Mouse (Mus musculus) intestine, embryonic 16.5 days (tissue): ENCODE measurements around the gene Gm20388. TPM values are rescaled to one million over a fixed set of nuclear protein-coding genes. Genes with fewer than 3 reads are reported as not detected.

Source experiments
- ATAC-seq: fragments of 200-750 bp; cut with Nextera tagmentation; 2 replicates; pipeline ENCODE4 v1.8.0; 2017; ENCODE audit warnings: moderate TSS enrichment, moderate library complexity
- H3K27ac ChIP-seq: fragments of 300-500 bp; sonication (generic); 2 replicates; pipeline ENCODE4 v1.5.1; 2014; ENCODE audit warnings: mild to moderate bottlenecking, low read length
- H3K27me3 ChIP-seq: fragments of 300-500 bp; sonication (generic); replicated peaks from 2 replicates; pipeline ENCODE4 v1.6.1; 2014; ENCODE audit warnings: low read length, control low read depth, mixed read lengths; ENCODE audit not compliant: control insufficient read depth, insufficient read depth
- H3K36me3 ChIP-seq: fragments of 300-500 bp; sonication (generic); 2 replicates; pipeline ENCODE4 v1.6.1; 2014; ENCODE audit warnings: low read length, control low read depth; ENCODE audit not compliant: control insufficient read depth, insufficient read depth
- H3K4me1 ChIP-seq: fragments of 300-500 bp; sonication (generic); 2 replicates; pipeline ENCODE4 v1.6.1; 2014; ENCODE audit warnings: low read length, control low read depth, mixed read lengths; ENCODE audit not compliant: control insufficient read depth, insufficient read depth
- H3K4me2 ChIP-seq: fragments of 300-500 bp; sonication (generic); 2 replicates; pipeline ENCODE4 v1.6.1; 2014; ENCODE audit warnings: low read depth, low read length, control low read depth
- H3K4me3 ChIP-seq: fragments of 300-500 bp; sonication (generic); 2 replicates; pipeline ENCODE4 v1.5.1; 2014; ENCODE audit warnings: mild to moderate bottlenecking, low read length
- H3K9ac ChIP-seq: fragments of 300-500 bp; sonication (generic); 2 replicates; pipeline ENCODE4 v1.6.1; 2014; ENCODE audit warnings: low read depth, low read length
- H3K9me3 ChIP-seq: fragments of 300-500 bp; sonication (generic); 2 replicates; pipeline ENCODE4 v1.6.1; 2016; ENCODE audit warnings: low read length, control low read depth; ENCODE audit not compliant: control insufficient read depth
- WGBS: fragments of 180-500 bp; shearing (Covaris S2); extraction: QIAGEN DNeasy Blood & Tissue Kit; methylation state at CpG from one replicate; pipeline ENCODE4 v1.1.7; 2014; 5-methylcytosine and 5-hydroxymethylcytosine counted together
- polyA plus RNA-seq: library from polyadenylated mRNA; unstranded; fragments of >200 nt; fragmentation: Nextera tagmentation; extraction: Ambion mirVana; gene quantifications from 2 replicates; pipeline ENCODE4 v1.2.1, GENCODE M21; 2015

The Gm20388 gene
- polyA plus RNA-seq, 1 experiment from 2014 or later = 5.8 TPM

DNA sequence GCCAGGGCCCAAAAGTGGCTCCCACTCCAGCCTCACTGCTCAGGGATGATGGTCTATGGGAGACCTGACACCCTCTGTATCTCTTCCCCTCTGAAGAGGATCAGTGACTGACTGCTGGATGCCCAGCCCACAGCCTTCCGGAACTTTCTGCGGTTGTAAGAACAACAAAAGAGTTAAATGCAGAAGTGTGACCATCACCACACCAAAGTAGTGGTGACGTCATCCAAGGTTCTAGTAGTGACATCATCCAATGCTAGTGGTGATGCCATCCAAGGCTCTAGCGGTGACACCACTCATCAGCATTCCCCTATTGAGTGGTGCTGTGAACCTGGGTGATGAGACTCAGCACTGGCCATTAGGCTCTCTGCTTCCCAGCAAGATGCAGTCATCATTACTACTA lies 978.5 kb downstream of the Gm20388 start:
- H3K4me1 ChIP-seq = peaks cover 10% of the 10 kb centered on the region; the same call in 1 of the 2 replicates
- no peak overlapping the region for H3K4me3 ChIP-seq
- no peak overlapping the region for H3K9ac ChIP-seq
- H3K4me2 ChIP-seq = no peak overlapping the region
- 86% methylated on average over 4 of the region's 4 CpGs for WGBS
- H3K9me3 ChIP-seq = no peaks in the 10 kb centered on the region
- H3K36me3 ChIP-seq = no peaks in the 10 kb centered on the region
- peaks cover 48% of the 10 kb centered on the region for H3K27me3 ChIP-seq
- H3K27ac ChIP-seq = 0 out of 2 replicates have a peak overlapping the region, but pooled peaks have one; percentile 4
- no peak for ATAC-seq

GRCm38 (mm10) chr8:120890068-120890467 lies 979.4 kb downstream of the Gm20388 start:
- H3K27me3 ChIP-seq = peaks cover 49% of the 10 kb centered on the region
- no peak for ATAC-seq
- no peak overlapping the region for H3K4me2 ChIP-seq
- 18% methylated on average over 11 of the region's 11 CpGs for WGBS
- H3K9me3 ChIP-seq = no peaks in the 10 kb centered on the region
- peaks cover 19% of the 10 kb centered on the region for H3K4me1 ChIP-seq
- no peak overlapping the region; the same call in 1 of the 2 replicates for H3K27ac ChIP-seq
- H3K4me3 ChIP-seq = no peak overlapping the region
- no peaks in the 10 kb centered on the region for H3K36me3 ChIP-seq
- H3K9ac ChIP-seq = no peak overlapping the region

- Histone ChIP-seq H3K9ac (peak overlapping the region; percentile 27; the same call in 1 of the 2 replicates), H3K4me2 (no peak overlapping the region), H3K4me1 (peaks cover 26% of the 10 kb centered on the region), H3K27me3 (peaks cover 25% of the 10 kb centered on the region), H3K9me3 (no peaks in the 10 kb centered on the region), H3K27ac (peak overlapping the region; percentile 57), H3K36me3 (no peaks in the 10 kb centered on the region), H3K4me3 (no peak overlapping the region)
- WGBS = 19% methylated on average over 4 of the region's 4 CpGs
- peak; percentile 41; the same call in 1 of the 2 replicates for ATAC-seq
Observed at GRCm38 (mm10) chr8:120895009-120895408, 984.4 kb downstream of the Gm20388 start.

DNA sequence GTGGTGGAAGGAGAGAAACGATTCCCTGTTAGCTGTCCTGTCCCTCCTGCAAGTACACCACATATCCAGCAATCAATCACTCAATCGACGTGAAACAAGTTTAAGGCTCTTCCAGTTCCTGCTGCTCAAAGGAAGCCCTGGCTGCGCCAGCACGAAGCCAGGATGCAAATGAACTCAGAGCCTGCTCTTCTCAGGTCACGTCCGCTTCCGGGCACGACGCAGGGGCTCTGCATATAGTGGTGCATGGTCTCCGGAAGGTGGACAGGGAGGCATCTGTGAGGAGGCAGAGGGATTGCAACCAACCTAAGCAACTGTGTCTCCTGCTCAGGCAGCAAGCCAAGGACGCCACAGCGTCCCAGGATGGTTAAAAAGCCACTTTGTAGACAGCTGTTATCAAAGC lies 985.0 kb downstream of the Gm20388 start:
- Histone ChIP-seq H3K4me2 (no peak overlapping the region), H3K27ac (peak overlapping the region; percentile 57; the same call in 1 of the 2 replicates)
- 11% methylated on average over 13 of the region's 13 CpGs for WGBS

GRCm38 (mm10) chr8:120896203-120896602 lies 985.6 kb downstream of the Gm20388 start:
- peak overlapping the region; percentile 3; the same call in 1 of the 2 replicates for H3K9ac ChIP-seq
- no peak for ATAC-seq
- no peak overlapping the region for H3K4me2 ChIP-seq
- H3K4me1 ChIP-seq = peaks cover 26% of the 10 kb centered on the region
- H3K9me3 ChIP-seq = no peaks in the 10 kb centered on the region
- WGBS = 39% methylated on average over 13 of the region's 13 CpGs
- H3K27me3 ChIP-seq = peaks cover 22% of the 10 kb centered on the region
- no peak overlapping the region for H3K4me3 ChIP-seq
- no peaks in the 10 kb centered on the region for H3K36me3 ChIP-seq
- no peak overlapping the region for H3K27ac ChIP-seq

More for the DNA sequence above, 985.0 kb downstream of the Gm20388 start:
- H3K4me1 ChIP-seq = peaks cover 26% of the 10 kb centered on the region
- H3K4me3 ChIP-seq = no peak overlapping the region
- peaks cover 25% of the 10 kb centered on the region for H3K27me3 ChIP-seq
- H3K36me3 ChIP-seq = no peaks in the 10 kb centered on the region
- ATAC-seq = no peak
- H3K9me3 ChIP-seq = no peaks in the 10 kb centered on the region
- H3K9ac ChIP-seq = peak overlapping the region; percentile 3; the same call in 1 of the 2 replicates

GRCm38 (mm10) chr8:120898008-120898407 lies 987.4 kb downstream of the Gm20388 start:
- Histone ChIP-seq H3K36me3 (no peaks in the 10 kb centered on the region), H3K27me3 (peaks cover 21% of the 10 kb centered on the region), H3K4me3 (no peak overlapping the region), H3K9me3 (no peaks in the 10 kb centered on the region), H3K27ac (peak overlapping the region; percentile 56), H3K9ac (no peak overlapping the region), H3K4me2 (no peak overlapping the region), H3K4me1 (peaks cover 32% of the 10 kb centered on the region)
- WGBS = 62% methylated on average over 4 of the region's 4 CpGs
- ATAC-seq = no peak

DNA sequence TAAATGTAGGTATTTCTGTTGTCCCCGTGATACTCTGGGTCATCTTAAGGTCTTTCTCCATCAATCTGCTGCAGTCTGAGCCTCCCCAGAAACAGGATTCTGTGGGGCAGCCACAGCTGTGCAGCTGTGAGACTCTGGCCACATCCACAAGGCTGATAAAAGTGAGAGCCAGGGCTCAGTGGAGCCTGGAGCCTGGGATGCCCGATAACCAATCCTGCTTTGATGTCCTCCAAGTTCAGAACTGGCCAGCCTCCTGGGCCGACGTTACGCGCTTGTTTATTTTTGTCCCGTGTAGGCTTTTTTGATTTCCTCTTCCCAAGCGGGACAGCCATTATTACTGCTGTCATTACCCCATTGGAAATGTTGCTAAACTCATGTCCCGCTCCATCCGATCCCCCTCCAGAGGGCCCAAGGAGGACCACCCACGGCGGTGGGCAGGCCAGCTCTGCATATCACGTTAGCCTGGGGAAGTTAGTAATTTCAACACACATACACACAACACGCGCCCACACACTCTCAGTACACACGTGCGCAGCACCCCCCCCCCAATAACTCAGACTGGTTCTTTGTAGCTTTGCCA lies 988.3 kb downstream of the Gm20388 start:
- Histone ChIP-seq H3K4me2 (no peak overlapping the region), H3K4me1 (peaks cover 32% of the 10 kb centered on the region), H3K9me3 (no peaks in the 10 kb centered on the region), H3K9ac (peak overlapping the region; percentile 15; the same call in 1 of the 2 replicates), H3K27me3 (peaks cover 13% of the 10 kb centered on the region), H3K4me3 (no peak overlapping the region), H3K36me3 (no peaks in the 10 kb centered on the region), H3K27ac (peak overlapping the region; percentile 58)
- ATAC-seq = peak; percentile 47; the same call in 1 of the 2 replicates
- WGBS = 40% methylated on average over 17 of the region's 17 CpGs

GRCm38 (mm10) chr8:120902346-120902745 lies 991.7 kb downstream of the Gm20388 start:
- Histone ChIP-seq H3K4me3 (no peak overlapping the region), H3K27me3 (no peaks in the 10 kb centered on the region), H3K9ac (peak overlapping the region; percentile 30; the same call in 1 of the 2 replicates), H3K27ac (peak overlapping the region; percentile 80), H3K9me3 (no peaks in the 10 kb centered on the region), H3K4me2 (no peak overlapping the region; the same call in 1 of the 2 replicates), H3K4me1 (peaks cover 14% of the 10 kb centered on the region), H3K36me3 (no peaks in the 10 kb centered on the region)
- WGBS = 25% methylated on average over 11 of the region's 11 CpGs
- ATAC-seq = 0 out of 2 replicates have a peak, but pooled peaks have one; percentile 38

- no peak overlapping the region for H3K4me3 ChIP-seq
- H3K9me3 ChIP-seq = no peaks in the 10 kb centered on the region
- H3K27ac ChIP-seq = no peak overlapping the region
- H3K9ac ChIP-seq = no peak overlapping the region
- WGBS = 48% methylated on average over 6 of the region's 6 CpGs
- ATAC-seq = no peak
- H3K36me3 ChIP-seq = no peaks in the 10 kb centered on the region
- H3K27me3 ChIP-seq = no peaks in the 10 kb centered on the region
- no peak overlapping the region for H3K4me2 ChIP-seq
- peaks cover 8% of the 10 kb centered on the region; the same call in 1 of the 2 replicates for H3K4me1 ChIP-seq
Observed at GRCm38 (mm10) chr8:120907671-120908070, 997.0 kb downstream of the Gm20388 start.
